Mouse (Mus musculus) limb, embryonic 15.5 days (tissue): ENCODE data around the gene Map3k13. TPM values are rescaled to one million over a fixed set of nuclear protein-coding genes. Genes with fewer than 3 reads are reported as not detected.

Experiments used
- ATAC-seq: fragments of 200-750 bp; cut with Nextera tagmentation; 2 replicates; pipeline ENCODE4 v1.8.0; 2017; ENCODE audit warnings: low read depth, moderate TSS enrichment; ENCODE audit not compliant: insufficient number of reproducible peaks, low FRiP score, low TSS enrichment
- H3K27ac ChIP-seq: fragments of 300-500 bp; sonication (generic); 2 replicates; pipeline ENCODE4 v1.5.1; 2015; ENCODE audit warnings: moderate library complexity, mild to moderate bottlenecking, inconsistent platforms
- H3K27me3 ChIP-seq: fragments of 300-500 bp; sonication (generic); 2 replicates; pipeline ENCODE4 v1.6.1; 2015; ENCODE audit warnings: inconsistent platforms
- H3K36me3 ChIP-seq: fragments of 300-500 bp; sonication (generic); 2 replicates; pipeline ENCODE4 v1.6.1; 2015; ENCODE audit warnings: inconsistent platforms
- H3K4me1 ChIP-seq: fragments of 300-500 bp; sonication (generic); 2 replicates; pipeline ENCODE4 v1.6.1; 2015; ENCODE audit warnings: inconsistent platforms
- H3K4me2 ChIP-seq: fragments of 300-500 bp; sonication (generic); 2 replicates; pipeline ENCODE4 v1.6.1; 2015; ENCODE audit warnings: mild to moderate bottlenecking, inconsistent platforms
- H3K4me3 ChIP-seq: fragments of 300-500 bp; sonication (generic); 2 replicates; pipeline ENCODE4 v1.5.1; 2015; ENCODE audit warnings: mild to moderate bottlenecking, inconsistent platforms
- H3K9ac ChIP-seq: fragments of 300-500 bp; sonication (generic); 2 replicates; pipeline ENCODE4 v1.6.1; 2015; ENCODE audit warnings: inconsistent platforms
- H3K9me3 ChIP-seq: fragments of 300-500 bp; sonication (generic); 2 replicates; pipeline ENCODE4 v1.6.1; 2016; ENCODE audit warnings: inconsistent platforms
- WGBS: fragments of 180-500 bp; shearing (Covaris S2); methylation state at CpG from one replicate; pipeline ENCODE4 v1.1.7; 2015; 5-methylcytosine and 5-hydroxymethylcytosine counted together
- polyA plus RNA-seq: library from polyadenylated mRNA; unstranded; fragments of >200 nt; fragmentation: Nextera tagmentation; extraction: Ambion mirVana; gene quantifications from 2 replicates; pipeline ENCODE4 v1.2.1, GENCODE M21; 2015

The Map3k13 gene
- polyA plus RNA-seq, 1 experiment from 2014 or later, result 0.55 TPM

DNA sequence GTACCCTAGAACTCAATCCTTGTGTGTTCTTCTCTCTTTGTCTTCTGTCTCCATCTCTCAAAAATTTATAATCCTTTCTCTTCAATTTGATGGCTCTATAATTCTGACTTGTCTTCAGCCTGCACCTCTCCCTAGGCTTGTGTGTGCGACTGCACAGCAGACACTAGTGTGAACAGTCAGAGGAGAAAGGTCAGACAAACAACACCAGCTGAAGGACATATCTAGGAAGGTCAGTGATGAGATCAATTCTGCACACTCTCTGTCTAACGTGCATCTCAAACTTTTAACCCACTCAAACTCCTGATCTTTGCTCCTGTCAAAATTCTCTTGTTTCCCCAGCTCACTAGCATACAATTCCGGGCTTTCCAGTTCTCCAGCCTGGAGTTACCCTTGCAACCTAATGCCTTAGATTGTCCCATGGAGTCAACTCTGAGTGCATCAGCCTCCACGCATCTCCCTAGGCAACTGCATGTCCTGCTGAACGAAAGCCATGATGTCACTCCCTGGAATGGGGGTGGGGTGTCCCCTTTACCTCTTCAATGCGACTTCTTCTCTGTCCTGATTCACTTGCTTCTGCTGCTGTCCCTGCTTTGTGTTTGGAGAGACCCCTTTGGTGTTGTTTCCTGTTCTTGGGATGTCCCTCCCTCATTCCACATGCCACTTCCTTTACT, 19.2 kb downstream of the Map3k13 start:
- no peak overlapping the region for H3K4me2 ChIP-seq
- ATAC-seq, result no peak

DNA sequence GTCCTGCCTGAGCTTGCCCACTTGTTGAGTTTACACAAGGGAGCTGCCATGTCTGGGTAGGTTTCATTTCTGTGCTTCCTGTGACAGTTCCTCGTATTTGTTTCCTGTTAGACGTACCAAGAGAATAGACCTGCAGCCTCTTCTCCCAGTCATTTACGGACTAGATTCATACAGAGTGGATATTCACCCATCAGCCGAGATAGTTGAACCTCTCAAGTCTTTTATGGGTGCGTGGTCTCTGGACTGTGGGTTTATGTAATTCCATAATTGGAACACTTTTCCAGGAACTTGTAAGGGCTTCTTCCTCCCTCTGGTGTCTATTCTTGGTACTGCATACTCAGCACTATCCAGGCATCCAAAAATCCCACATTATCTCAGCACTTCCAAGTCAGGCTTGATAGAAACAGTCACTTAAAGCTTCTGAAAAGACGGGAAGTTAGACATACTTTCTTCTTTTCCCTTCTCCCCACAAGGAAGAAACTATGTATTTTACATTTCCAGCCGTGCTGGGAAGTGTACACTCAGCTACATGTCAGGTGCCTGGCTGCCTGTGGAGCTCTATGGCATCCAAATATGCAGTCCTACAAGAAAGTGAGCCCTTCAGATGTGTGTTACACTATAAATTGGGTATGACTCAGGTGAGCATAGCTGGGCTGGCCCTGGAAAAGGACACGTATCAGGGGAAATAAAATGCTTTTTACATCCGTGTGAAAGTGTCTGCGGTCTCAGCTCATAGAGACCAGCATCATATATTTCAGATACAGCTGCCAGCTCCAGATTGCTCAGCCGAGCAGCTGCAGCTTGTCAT, 20.9 kb downstream of the Map3k13 start:
- Histone ChIP-seq H3K9ac (no peak overlapping the region), H3K4me2 (no peak overlapping the region), H3K27me3 (no peaks in the 10 kb centered on the region), H3K36me3 (no peaks in the 10 kb centered on the region), H3K27ac (no peak overlapping the region), H3K9me3 (no peaks in the 10 kb centered on the region), H3K4me3 (no peak overlapping the region), H3K4me1 (no peaks in the 10 kb centered on the region)
- ATAC-seq, result no peak
- WGBS, result 58% methylated on average over 11 of the region's 11 CpGs

More for the DNA sequence above, 19.2 kb downstream of the Map3k13 start:
- H3K27me3 ChIP-seq, result no peaks in the 10 kb centered on the region
- H3K4me3 ChIP-seq, result no peak overlapping the region
- no peak overlapping the region for H3K9ac ChIP-seq
- H3K9me3 ChIP-seq, result no peaks in the 10 kb centered on the region
- WGBS, result 60% methylated on average over 6 of the region's 6 CpGs
- peaks cover 3% of the 10 kb centered on the region for H3K36me3 ChIP-seq
- H3K27ac ChIP-seq, result no peak overlapping the region
- H3K4me1 ChIP-seq, result no peaks in the 10 kb centered on the region

DNA sequence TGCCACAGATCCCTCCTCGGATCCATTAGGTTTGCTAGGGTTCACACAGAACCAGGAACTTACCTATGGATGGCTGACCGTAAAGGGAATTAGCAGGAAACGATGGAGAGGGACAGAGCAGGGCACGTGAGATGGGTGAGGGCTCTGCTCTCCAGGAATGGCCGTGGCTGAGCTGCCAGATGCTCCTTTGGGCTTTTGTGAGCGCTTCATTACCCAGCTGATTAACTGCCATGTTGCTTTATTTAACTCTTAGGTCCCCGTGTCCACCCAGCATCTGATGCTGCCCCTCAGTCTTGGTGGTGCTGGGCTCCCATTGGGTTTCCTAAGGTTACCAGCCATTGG, 21.5 kb downstream of the Map3k13 start:
- WGBS, result 44% methylated on average over 7 of the region's 7 CpGs
- no peak overlapping the region for H3K9ac ChIP-seq
- ATAC-seq, result no peak
- H3K9me3 ChIP-seq, result no peaks in the 10 kb centered on the region
- H3K27ac ChIP-seq, result no peak overlapping the region
- H3K27me3 ChIP-seq, result no peaks in the 10 kb centered on the region
- H3K4me2 ChIP-seq, result no peak overlapping the region
- no peaks in the 10 kb centered on the region for H3K4me1 ChIP-seq
- no peaks in the 10 kb centered on the region for H3K36me3 ChIP-seq
- H3K4me3 ChIP-seq, result no peak overlapping the region

DNA sequence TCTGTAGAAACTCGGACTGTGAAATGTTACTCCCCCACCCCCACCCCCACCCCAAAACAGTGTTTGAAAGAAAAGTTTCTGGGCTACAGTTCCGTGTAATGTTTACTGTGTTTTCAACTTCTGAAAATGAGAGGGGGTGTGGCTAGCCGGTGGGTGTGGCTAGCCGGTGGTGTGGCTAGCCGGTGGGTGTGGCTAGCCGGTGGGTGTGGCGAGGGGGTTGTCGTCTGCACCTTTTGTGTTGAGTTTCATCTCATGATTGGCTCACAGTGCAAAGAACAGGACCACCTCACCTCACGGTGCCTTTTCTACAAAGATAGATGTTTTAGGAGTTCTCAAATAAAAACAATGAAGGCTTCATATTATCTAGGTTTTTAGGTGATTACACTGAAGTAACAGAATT, 24.0 kb downstream of the Map3k13 start:
- no peak overlapping the region for H3K4me2 ChIP-seq
- no peaks in the 10 kb centered on the region for H3K9me3 ChIP-seq
- no peaks in the 10 kb centered on the region for H3K36me3 ChIP-seq
- H3K9ac ChIP-seq, result no peak overlapping the region
- no peak for ATAC-seq
- no peak overlapping the region for H3K4me3 ChIP-seq
- H3K27ac ChIP-seq, result no peak overlapping the region
- H3K4me1 ChIP-seq, result no peaks in the 10 kb centered on the region
- 33% methylated on average over 9 of the region's 9 CpGs for WGBS
- no peaks in the 10 kb centered on the region for H3K27me3 ChIP-seq

DNA sequence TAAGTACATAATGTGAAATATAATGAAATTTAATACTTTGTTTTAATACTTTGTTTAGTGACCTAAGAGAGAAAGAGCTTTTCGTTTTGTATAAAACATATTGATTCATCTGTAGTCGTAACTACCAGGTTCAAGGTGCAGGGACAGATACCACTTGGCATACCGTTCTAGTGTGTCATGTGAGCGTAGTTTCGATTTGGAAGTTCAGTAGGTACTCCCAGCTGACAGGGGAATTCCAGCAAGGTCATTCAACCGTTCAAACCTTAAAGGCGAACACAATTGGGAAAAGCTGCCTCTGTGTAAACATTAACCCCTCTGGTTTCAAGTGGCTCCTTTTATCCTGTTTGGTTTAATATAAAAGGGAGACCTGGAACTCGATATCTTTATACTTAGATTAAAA, 24.5 kb downstream of the Map3k13 start:
- no peak for ATAC-seq
- 62% methylated on average over 8 of the region's 8 CpGs for WGBS
- H3K27me3 ChIP-seq, result no peaks in the 10 kb centered on the region
- no peaks in the 10 kb centered on the region for H3K36me3 ChIP-seq
- H3K9ac ChIP-seq, result no peak overlapping the region
- no peak overlapping the region for H3K4me2 ChIP-seq
- no peaks in the 10 kb centered on the region for H3K4me1 ChIP-seq
- H3K9me3 ChIP-seq, result no peaks in the 10 kb centered on the region
- H3K27ac ChIP-seq, result no peak overlapping the region
- no peak overlapping the region for H3K4me3 ChIP-seq

DNA sequence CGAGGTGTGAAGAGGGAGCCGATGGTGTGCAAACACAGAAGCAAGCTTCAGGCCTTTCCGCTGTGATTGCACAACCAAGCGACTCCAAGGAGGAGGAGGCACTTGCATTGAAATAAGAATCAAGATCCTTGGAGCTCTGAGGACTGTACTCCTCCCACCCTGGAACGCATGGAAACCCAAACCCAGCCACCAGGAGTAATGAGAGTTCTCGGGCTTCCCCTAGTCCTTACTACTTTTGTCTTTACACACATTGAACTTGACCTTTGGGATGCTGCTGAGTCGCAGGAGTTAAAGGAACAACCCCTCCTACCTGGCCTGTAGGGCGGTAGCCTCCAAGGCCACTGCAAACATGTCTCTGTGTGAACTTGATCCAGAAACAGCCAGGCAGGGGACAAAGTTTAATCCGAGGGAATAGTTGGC, 31.5 kb downstream of the Map3k13 start:
- Histone ChIP-seq H3K4me3 (no peak overlapping the region), H3K4me2 (no peak overlapping the region), H3K36me3 (no peaks in the 10 kb centered on the region), H3K27me3 (no peaks in the 10 kb centered on the region), H3K9ac (no peak overlapping the region), H3K4me1 (peaks cover 9% of the 10 kb centered on the region), H3K27ac (no peak overlapping the region), H3K9me3 (no peaks in the 10 kb centered on the region)
- no peak for ATAC-seq
- 63% methylated on average over 9 of the region's 9 CpGs for WGBS

DNA sequence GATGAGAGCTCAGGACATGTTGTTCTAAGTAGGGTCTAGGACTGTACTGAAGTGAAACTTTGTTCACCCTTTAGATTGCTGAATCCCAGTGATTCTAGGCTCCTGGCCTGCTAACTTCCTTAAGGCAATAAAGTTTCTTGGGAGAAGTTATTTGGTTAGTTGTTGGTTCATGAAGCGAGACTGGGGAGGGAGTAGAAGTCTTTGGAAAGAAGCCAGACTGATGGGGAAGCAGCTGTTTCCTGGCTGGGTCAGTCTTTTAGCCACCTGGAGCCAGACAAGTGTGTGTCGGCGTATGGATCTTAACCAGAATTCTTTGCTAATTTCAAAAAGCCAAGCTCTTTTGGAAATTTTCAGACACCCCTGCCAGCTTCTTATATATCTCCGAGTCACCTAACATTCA, 33.0 kb downstream of the Map3k13 start:
- Histone ChIP-seq H3K36me3 (no peaks in the 10 kb centered on the region), H3K9ac (no peak overlapping the region), H3K4me3 (no peak overlapping the region), H3K27me3 (no peaks in the 10 kb centered on the region), H3K4me1 (peaks cover 9% of the 10 kb centered on the region), H3K9me3 (no peaks in the 10 kb centered on the region), H3K27ac (peak overlapping the region; percentile 43), H3K4me2 (no peak overlapping the region)
- no peak for ATAC-seq
- 29% methylated on average over 4 of the region's 4 CpGs for WGBS

DNA sequence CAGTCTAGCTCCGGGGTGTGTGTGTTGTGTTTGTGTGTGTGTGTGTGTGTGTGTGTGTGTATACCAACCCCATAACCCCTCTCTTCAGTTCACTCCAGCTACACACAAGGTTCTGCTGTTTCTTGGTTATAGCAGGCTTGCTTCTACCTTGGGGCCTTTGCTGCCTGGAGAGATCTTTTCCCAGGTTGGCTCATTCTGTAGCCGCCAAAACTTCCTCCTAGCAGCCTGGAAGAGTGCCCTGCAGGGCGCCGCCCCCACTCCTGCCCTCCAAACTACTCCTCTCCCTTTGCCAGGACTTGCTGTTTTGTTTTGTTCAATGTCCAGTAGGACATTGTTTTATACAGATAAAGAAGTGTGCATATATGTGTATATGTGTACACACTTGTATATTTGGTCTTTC, 33.4 kb downstream of the Map3k13 start:
- Histone ChIP-seq H3K9ac (no peak overlapping the region), H3K36me3 (no peaks in the 10 kb centered on the region), H3K4me2 (no peak overlapping the region), H3K4me3 (no peak overlapping the region), H3K27ac (peak overlapping the region; percentile 43), H3K9me3 (no peaks in the 10 kb centered on the region), H3K4me1 (peaks cover 9% of the 10 kb centered on the region), H3K27me3 (no peaks in the 10 kb centered on the region)
- 48% methylated on average over 4 of the region's 4 CpGs for WGBS
- no peak for ATAC-seq

DNA sequence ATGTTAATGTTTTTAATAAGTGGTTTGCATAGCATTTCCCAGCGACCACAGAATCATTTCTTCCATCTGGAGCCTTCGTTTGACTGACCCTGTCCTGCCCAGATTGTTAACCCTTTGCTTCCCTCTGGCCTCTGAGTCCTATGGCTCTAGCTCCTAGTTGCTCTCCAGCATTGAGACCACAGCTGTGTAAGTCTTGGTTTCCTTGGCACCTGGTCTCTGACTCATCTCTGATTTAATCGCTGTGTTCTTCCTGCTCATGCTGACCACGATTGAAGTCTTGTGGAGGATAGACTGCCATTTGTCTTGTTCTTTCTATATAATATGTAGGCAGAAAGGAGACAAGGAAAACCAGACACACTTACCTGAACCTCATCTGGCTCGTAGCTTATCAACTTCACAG, 35.6 kb downstream of the Map3k13 start:
- H3K27me3 ChIP-seq, result no peaks in the 10 kb centered on the region
- 34% methylated on average over 5 of the region's 5 CpGs for WGBS
- H3K9ac ChIP-seq, result no peak overlapping the region
- no peak overlapping the region for H3K4me2 ChIP-seq
- ATAC-seq, result no peak
- H3K4me3 ChIP-seq, result no peak overlapping the region
- no peak overlapping the region for H3K27ac ChIP-seq
- H3K4me1 ChIP-seq, result peaks cover 9% of the 10 kb centered on the region
- H3K9me3 ChIP-seq, result no peaks in the 10 kb centered on the region
- no peaks in the 10 kb centered on the region for H3K36me3 ChIP-seq

DNA sequence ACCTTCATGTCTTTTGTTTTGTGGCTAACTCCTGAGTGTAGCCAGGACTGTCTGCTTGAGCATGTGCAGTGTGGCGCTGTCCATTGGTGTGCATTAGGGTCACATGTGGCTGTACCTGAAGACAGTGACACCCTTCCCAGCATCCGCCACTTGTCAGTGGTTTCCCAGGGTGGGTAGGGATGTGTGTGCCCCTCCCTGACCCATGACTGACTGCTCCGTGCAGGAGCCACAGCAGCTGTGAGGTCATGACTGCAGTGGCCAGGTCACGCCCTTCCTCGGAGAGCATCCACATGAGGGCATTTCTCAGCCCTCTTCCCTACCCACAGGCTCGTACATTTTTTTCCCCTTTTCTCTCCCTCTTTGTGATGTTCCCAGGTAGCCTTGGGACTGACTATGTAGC, 36.6 kb downstream of the Map3k13 start:
- Histone ChIP-seq H3K36me3 (no peaks in the 10 kb centered on the region), H3K4me1 (peaks cover 9% of the 10 kb centered on the region), H3K4me2 (no peak overlapping the region), H3K9ac (no peak overlapping the region), H3K4me3 (no peak overlapping the region), H3K27ac (no peak overlapping the region), H3K27me3 (no peaks in the 10 kb centered on the region), H3K9me3 (no peaks in the 10 kb centered on the region)
- 58% methylated on average over 6 of the region's 6 CpGs for WGBS
- no peak for ATAC-seq

DNA sequence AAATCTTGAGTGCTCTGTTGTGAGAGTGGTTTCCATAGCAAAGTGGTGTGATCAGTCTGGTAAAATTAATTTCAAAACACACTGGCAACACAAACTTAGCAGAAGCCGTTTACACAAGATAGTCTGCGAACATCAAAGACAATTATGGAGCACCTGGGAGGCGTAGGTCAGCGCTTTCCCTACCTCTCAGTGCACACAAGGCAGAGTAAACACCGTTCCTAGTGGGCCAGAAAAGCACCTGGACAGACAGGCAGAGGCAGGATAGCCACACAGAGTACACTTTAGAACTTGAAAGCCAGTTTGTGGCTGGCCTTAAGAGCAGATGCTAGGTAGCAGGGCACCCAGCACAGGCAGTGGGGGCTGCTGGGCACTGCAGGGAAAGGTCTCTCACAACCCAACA, 37.6 kb downstream of the Map3k13 start:
- Histone ChIP-seq H3K4me3 (no peak overlapping the region), H3K9ac (no peak overlapping the region), H3K9me3 (no peaks in the 10 kb centered on the region), H3K27ac (no peak overlapping the region), H3K36me3 (no peaks in the 10 kb centered on the region), H3K4me1 (peaks cover 9% of the 10 kb centered on the region), H3K27me3 (no peaks in the 10 kb centered on the region), H3K4me2 (no peak overlapping the region)
- 66% methylated on average over 5 of the region's 5 CpGs for WGBS
- no peak for ATAC-seq

DNA sequence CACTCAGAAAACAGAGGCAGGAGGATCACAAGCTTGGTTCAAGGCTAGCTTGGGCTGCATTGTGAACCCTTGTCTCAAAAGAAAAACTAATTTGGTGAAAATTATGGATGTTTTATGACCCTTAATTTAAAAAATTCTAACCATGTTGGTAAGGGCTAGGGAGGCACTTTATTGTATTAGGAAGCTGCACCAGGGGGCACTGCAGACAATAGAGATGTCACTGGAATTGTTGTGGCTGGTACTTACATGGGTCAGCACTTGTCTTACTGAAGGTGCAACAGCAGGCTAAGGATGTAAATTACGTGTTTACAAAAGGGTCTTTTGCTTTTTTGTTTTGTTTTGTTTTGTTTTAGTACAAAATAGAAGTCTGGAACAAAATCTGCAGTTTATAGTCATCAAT, 39.3 kb downstream of the Map3k13 start:
- WGBS, result 70% methylated on average over 1 of the region's 1 CpGs
- Histone ChIP-seq H3K36me3 (no peaks in the 10 kb centered on the region), H3K27ac (no peak overlapping the region), H3K27me3 (no peaks in the 10 kb centered on the region), H3K9ac (no peak overlapping the region), H3K4me3 (no peak overlapping the region), H3K4me2 (no peak overlapping the region), H3K4me1 (no peaks in the 10 kb centered on the region), H3K9me3 (no peaks in the 10 kb centered on the region)
- ATAC-seq, result no peak
